Mouse (Mus musculus) heart, adult 18-20 months (tissue): ENCODE results near the gene Syne3. TPM values are rescaled to one million over a fixed set of nuclear protein-coding genes. Genes with fewer than 3 reads are reported as not detected.

ENCODE experiments used
- DNase-seq, 2 experiments: peaks; one replicate each; pipeline ENCODE4 v3.0.0; 2021 to 2022; ENCODE audit warnings: mixed read lengths in 1 of 2
- total RNA-seq, 2 experiments: library from RNA; stranded (reverse); gene quantifications; 2 replicates each; pipeline ENCODE4 v1.2.3; 2021

Gene Syne3
- total RNA-seq, 2 experiments from 2014 or later = 7.9 to 8.3 TPM

DNA sequence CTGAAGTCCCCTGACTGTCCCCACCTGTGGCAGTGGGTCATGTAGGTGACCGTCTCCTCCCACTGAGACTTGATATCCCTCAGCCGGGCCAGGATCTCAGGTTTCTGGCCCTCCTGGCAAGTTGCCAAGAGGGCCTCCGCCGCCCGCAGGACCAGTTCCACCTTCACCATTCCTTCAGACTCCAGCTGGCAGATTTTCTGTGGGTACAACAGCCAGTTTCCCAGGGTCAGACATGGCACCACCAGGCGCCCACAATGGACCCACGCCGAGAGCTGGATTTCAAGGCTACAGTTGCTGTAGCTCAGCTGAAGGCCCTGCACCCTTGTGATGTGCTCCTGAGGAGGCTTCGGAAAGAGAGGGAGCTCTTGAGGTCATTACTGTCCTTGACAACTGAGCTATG, 40.4 kb downstream of the Syne3 start:
- no peak for DNase-seq

DNA sequence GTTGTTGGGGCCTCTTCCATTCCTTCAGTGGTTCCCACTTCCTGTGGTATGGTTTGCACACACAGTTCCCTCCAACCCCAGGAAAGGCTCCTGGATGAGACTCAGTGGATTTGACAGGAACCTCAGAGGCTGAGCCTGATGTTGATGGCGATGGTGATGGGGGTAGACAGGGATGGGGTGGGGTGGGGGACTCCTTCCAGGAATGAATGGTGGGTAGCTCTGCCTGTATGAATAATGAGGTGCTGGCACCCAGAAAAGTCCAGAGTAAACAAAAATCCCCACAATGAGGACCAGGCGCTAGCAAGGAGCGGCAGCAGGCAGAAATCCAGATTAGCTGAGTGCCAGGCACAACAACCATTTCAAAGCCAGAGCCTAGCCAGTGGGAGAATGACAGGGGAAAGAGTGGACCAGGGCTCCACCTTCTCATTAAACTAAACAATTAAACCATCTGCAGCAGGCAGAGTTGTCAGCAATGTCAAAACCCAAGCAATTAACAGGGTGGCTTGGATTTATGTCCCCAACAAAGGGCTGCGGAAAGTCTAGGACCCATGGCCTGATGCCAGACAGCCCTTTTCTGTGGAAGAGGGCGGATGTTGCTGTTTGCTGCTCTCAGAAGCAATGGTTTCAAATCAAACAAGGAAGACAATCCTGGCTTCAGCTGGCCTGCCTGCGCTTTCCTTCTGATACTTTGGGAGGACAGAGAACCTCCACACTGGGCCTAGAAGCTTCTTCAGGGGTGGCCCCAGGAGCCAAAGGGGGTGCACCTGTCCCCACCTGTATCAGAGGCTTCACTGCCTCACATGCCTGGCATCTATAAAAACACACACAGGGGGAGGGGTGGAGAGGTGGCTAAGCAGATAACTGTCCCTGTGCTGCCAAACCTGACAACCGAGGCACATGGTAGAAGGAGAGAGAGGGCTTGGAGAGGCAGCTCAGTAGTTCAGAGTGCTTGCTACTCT, 44.4 kb downstream of the Syne3 start:
- peak in 1 of 2 experiments; percentile 25 for DNase-seq

DNA sequence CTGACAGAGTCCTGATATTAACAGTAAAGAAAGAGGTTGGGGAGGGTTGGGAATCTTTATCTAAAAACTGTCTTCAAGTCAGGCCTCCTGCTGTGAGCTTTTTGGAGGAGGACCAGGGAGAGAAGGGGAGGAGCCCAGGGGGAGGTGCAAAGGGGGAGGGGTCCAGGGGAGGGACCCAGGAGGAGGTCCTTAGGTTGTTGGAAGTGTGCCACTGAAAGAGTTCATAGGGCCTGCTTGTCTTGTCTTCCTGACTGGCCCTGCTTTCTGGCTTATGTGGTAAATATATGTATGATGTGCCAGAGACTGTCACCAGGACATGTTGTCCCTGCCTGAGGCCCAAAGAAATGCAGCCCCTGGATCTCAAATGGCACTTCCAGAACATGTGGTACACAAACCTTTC, 49.2 kb downstream of the Syne3 start:
- no peak for DNase-seq

DNA sequence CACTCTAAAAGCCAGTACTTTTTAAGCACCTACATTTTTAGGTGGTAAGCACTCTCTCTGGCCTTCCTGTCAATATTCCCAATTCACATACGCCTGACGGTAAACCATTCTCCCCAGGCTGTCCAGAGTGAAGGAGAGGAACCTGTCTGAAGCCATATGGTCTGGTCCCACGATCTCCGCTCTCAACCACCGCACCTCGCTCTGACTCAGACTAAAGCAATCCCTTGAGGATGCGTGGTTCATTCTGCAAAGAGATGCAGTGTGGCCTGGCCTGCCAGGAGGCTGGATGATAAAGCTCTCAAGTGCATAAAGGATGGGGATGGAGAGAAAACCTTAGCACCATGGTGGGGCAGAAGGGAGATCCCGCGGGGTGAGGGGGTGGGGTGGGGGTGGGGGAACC, 49.6 kb downstream of the Syne3 start:
- DNase-seq = no peak

- DNase-seq = no peak
These were observed 51.3 kb downstream of the Syne3 start for GRCm38 (mm10) chr12:104958263-104958662.

DNA sequence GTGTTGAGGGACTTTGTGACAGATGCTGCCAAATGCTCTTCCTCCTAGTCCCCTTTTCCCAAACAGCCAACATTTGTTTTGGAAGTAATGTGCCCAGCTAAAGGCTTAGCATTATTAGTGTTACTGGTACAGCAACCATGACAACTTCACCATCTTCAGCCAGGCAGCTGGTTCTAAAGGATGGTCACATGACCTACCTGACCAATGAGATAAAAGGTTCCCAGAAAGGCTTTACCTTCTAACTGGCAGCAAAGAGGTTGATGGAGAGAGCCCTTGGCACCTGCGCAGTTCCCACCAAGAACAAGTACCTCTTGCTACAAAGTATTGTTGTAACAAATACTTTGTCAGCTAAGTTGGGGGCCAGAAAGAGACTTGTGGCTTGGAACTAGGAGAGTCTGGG, 52.4 kb downstream of the Syne3 start:
- no peak for DNase-seq

GRCm38 (mm10) chr12:104956406-104956805, 53.2 kb downstream of the Syne3 start:
- DNase-seq = no peak

DNA sequence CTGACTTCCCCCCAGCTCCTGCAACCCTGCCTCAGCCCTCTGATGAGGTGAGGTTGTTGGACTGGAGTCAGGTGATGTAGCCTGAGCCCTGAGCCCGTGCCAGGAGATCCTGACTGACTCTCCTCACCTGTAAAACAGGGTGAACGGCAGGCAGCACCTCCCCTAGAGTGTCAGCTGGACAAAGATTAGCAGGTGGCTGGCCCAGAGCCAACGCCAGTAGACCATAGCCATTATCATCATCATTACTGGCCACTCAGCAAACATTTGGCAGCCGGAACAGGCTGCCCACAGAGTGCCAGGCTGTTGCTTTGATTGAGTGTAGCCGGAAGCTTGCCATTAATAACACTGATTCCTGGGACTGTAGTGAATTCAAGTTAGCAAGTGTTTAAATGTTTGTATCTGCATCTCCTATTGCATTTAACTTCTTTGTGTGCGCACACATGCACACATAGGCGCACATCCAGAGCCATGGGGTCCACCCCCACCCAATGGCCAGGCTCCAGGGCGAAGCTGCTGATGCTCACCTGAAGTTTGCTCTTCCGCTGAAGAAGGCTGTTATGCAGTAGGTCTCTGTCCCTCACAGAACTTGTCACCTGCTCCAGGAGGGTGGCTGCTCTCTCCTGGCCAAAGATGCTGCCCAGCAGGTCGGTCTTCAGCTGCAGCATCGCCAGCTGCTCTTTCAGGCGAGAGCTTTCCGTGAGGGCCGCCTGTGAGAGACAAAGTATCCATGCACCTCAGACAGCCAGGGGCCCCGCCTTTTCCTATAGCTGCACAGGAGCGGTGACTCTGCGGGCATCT, 54.4 kb downstream of the Syne3 start:
- DNase-seq = peak in 1 of 2 experiments; percentile 29

GRCm38 (mm10) chr12:104953941-104954340, 55.7 kb downstream of the Syne3 start:
- peak; percentile 41 to 78 for DNase-seq

DNA sequence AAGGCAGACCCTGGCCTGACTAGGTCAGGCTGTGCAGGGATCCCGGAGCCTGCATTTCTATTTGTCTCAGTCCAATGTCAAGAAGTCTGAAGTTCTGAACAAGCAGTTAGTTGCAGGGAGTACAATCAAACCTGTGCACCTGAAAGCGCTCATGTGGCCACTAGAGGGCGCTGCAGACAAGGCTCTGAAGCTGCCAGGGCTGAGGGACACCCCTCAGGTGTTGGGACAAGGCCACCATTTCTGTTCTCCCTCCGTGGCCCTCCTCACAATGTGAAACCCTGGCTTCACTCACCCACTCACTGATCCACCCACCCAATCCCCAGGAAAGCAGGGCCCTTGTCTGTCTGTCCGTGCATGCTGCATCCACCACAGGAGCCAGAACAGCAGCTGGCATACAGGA, 57.2 kb downstream of the Syne3 start:
- DNase-seq = peak; percentile 70 to 87

DNA sequence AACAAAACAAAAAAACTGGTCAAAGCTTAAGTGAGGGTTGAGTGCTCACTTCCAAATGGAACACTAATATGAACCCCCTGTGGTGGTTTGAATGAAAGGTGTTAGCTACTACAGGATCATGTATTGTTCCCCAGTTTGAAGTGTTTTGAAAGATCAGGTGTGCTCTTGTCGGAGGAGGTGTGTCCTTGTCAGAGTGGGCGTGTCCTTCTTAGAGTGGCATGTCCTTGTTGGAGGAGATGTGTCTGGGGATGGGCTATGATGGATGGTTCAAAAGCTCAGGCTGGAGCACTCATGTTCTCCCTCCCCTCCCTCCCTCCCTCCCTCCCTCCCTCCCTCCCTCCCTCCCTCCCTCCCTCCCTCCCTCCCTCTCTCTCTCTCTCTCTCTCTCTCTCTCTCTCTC, 61.7 kb downstream of the Syne3 start:
- no peak for DNase-seq

DNA sequence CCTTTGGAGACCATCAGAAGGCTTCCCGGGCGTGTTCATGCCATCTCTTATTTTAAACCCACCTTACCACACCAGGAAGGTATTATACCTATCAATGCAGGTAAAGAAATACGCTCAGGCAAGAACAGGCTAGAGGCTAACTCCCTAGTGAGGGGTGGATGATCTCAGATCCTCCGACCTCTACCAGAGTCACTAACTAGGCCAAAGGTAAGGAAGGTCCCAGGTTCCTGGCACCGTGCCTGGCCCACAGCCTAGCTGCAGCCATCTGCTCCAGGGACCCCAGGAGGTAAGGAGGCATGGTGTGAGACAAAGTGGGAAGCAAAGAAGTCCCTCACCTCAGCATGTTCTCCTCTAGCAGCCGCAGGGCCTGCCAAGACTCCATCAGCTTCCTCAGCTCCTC, 63.4 kb downstream of the Syne3 start:
- no peak for DNase-seq

DNA sequence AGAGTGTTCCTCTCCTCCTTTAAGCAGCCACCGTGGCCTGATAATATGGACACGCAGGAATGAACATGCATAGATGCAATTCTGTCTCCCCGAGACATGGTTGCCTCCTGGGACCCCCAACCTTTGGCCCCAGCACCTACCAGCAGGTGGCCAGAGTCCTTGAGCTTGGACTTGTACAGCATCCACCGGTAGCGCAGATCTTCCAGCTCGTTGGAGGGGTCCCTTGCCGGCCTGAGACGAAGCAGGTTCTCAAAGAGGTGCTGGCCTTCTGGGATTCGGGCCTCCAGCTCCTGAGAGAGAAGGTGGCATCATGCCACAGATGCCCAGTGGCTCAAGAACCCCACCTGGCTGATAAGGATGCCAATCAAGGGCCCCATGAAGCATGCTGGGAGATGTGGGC, 69.1 kb downstream of the Syne3 start:
- no peak for DNase-seq

DNA sequence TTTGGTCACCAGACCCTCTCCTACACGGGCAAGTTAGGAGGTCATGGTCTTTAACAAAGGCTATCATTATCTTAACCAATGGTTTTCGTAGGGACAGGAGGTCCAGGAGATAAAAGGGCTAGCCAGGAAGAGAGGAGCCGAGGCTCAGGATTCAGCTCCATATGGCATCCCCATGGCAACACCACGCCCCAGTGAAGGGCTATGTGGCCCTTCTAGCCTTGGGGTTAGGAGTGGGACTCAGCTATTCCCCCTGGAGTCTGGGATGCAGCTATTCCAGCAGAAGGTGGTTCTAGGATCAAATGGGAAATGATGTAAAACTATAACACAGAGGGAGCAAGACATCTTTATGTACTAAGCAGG, 69.6 kb downstream of the Syne3 start:
- no peak for DNase-seq

- DNase-seq = peak; percentile 56 to 86
These were observed 70.1 kb downstream of the Syne3 start for GRCm38 (mm10) chr12:104939372-104940026.

DNA sequence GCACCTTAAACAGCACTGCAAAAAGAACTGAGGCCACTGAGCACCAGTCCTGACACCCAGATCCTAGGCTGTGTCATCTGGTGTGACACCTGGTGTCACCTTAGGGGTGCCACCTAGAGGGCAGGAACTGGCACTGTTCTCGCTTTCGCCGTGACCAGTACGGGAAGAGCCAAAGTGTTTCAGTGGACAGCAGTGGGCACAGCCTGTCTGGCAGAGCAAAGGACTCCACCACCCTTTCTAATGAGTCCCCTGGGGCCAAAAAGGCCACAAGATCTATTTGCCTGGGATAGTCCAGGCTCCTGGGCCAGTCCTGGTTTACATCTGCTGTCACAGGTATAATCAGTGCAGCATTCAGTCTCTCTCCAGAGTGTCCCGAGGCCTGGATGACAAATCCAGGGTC, 70.7 kb downstream of the Syne3 start:
- DNase-seq = no peak

DNA sequence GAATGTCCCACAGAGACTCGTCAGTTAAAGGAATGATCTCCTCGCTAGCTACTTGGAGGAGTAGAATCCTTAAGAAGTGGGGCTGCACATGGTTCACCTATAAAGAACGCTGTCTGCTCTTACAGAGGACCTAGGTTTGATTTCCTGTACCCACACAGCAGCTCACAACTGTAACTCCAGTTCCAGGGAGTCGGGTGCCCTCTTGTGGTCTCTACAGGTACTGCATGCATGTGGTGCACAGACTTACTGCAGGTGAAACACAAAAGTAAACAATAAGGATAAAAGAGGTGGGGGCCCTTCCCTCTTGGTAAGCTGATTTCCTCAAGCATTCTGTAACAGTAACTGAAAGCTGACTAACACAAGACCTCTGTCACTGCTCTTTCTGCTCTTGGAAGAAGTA, 73.4 kb downstream of the Syne3 start:
- DNase-seq = peak in 1 of 2 experiments; percentile 40

- no peak for DNase-seq
These were observed 74.5 kb downstream of the Syne3 start for GRCm38 (mm10) chr12:104935144-104935543.

DNA sequence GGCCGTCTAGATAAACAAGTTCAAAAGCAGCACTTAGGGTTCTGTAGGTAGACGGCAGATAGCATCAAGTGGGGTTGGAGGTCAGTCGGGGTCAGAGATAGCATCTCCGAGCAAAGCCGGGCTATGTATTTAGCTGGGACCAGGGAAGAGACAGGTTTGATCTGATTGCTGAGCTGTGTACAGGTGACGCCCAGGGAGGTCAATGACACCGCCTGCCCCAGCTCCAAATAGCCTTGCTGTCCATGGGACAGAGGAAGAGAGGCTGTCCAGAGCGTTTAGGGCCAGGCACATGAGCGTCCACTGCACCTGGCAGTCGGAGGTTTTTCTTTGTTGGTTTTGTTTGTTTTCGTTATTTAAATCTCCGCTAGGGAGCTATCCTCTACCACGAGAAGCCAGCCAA, 75.8 kb downstream of the Syne3 start:
- no peak for DNase-seq

- no peak for DNase-seq
These were observed 76.4 kb downstream of the Syne3 start for GRCm38 (mm10) chr12:104933217-104933616.

GRCm38 (mm10) chr12:104925765-104926164, 83.8 kb downstream of the Syne3 start:
- DNase-seq = no peak

DNA sequence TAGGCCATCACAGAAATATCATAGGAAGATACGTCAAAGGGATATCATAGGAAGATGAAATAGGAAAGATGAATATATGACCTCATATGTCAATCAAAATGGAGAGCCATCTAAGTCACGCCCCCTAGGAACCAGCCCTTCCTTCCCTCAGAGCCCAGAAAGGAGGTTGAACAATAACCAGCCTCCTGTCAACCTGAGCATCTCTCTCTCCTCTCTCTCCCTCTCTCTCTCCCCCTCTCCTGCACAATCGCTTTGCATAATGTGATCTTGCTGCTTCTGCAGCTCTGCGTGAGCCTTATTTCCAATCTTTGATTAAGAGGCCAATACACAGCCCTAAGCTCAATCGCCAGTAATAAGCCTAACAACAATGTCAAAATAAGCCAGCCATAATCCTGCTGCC, 84.6 kb downstream of the Syne3 start:
- no peak for DNase-seq

- DNase-seq = no peak
These were observed 85.1 kb downstream of the Syne3 start for GRCm38 (mm10) chr12:104924546-104924945.
